Mouse (Mus musculus) forebrain, embryonic 16.5 days (tissue): ENCODE results near the gene Mrpl38. TPM values are rescaled to one million over a fixed set of nuclear protein-coding genes. Genes with fewer than 3 reads are reported as not detected.
"Not testable (repeated sequence)": the region's sequence is repeated elsewhere in the genome, so short reads cannot be mapped to it uniquely, and the experiment has no call there.

Source experiments
- ATAC-seq: fragments of 200-750 bp; cut with Nextera tagmentation; 2 replicates; pipeline ENCODE4 v1.8.0; 2017; ENCODE audit warnings: mild to moderate bottlenecking, moderate library complexity
- H3K27ac ChIP-seq: fragments of 300-500 bp; sonication (generic); 2 replicates; pipeline ENCODE4 v1.5.1; 2014; ENCODE audit warnings: low read length, control low read depth
- H3K27me3 ChIP-seq: fragments of 300-500 bp; sonication (generic); replicated peaks from 2 replicates; pipeline ENCODE4 v1.6.1; 2014; ENCODE audit warnings: low read length; ENCODE audit not compliant: control insufficient read depth, insufficient read depth
- H3K36me3 ChIP-seq: fragments of 300-500 bp; sonication (generic); 2 replicates; pipeline ENCODE4 v1.6.1; 2014; ENCODE audit not compliant: control insufficient read depth, insufficient read depth
- H3K4me1 ChIP-seq: fragments of 300-500 bp; sonication (generic); replicated peaks from 2 replicates; pipeline ENCODE4 v1.6.1; 2014; ENCODE audit warnings: low read length; ENCODE audit not compliant: control insufficient read depth, insufficient read depth
- H3K4me2 ChIP-seq: fragments of 300-500 bp; sonication (generic); 2 replicates; pipeline ENCODE4 v1.6.1; 2014; ENCODE audit warnings: mild to moderate bottlenecking, low read length, control low read depth
- H3K4me3 ChIP-seq: fragments of 300-500 bp; sonication (generic); replicated peaks from 2 replicates; pipeline ENCODE4 v1.5.1; 2014; ENCODE audit warnings: mild to moderate bottlenecking, low read length, control low read depth
- H3K9ac ChIP-seq: fragments of 300-500 bp; sonication (generic); replicated peaks from 2 replicates; pipeline ENCODE4 v1.6.1; 2014; ENCODE audit warnings: low read depth, low read length, control low read depth
- H3K9me3 ChIP-seq: fragments of 300-500 bp; sonication (generic); 2 replicates; pipeline ENCODE4 v1.6.1; 2016; ENCODE audit warnings: low read length; ENCODE audit not compliant: control insufficient read depth
- WGBS: fragments of 180-500 bp; shearing (Covaris S2); extraction: QIAGEN DNeasy Blood & Tissue Kit; methylation state at CpG from one replicate; pipeline ENCODE4 v1.1.7; 2014; 5-methylcytosine and 5-hydroxymethylcytosine counted together
- polyA plus RNA-seq: library from polyadenylated mRNA; unstranded; fragments of >200 nt; fragmentation: Nextera tagmentation; extraction: Ambion mirVana; gene quantifications from 2 replicates; pipeline ENCODE4 v1.2.1, GENCODE M21; 2015

Mrpl38 gene
- polyA plus RNA-seq, 1 experiment from 2014 or later: 75.2 TPM

DNA sequence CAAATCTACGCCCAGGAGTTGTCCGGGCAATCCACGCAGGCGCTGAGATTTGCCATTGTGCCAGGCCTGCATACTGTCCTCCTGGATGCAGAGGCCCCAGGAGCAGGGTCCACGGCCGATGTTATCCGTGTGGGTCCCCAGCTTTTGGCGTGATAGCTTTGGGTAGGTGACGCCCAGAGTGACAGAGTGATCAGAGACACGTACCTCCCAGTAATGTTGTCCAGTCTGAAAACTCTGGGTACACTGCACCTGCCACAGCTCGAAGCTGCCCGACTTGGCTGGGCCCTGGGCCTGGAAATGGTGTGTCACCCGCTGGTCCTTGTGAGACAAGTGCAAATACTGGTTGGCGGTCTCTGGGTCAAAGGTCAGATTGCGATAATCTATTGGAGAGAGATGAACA, 12.4 kb downstream of the Mrpl38 start:
- 94% methylated on average over 15 of the region's 15 CpGs for WGBS
- no peak for ATAC-seq

DNA sequence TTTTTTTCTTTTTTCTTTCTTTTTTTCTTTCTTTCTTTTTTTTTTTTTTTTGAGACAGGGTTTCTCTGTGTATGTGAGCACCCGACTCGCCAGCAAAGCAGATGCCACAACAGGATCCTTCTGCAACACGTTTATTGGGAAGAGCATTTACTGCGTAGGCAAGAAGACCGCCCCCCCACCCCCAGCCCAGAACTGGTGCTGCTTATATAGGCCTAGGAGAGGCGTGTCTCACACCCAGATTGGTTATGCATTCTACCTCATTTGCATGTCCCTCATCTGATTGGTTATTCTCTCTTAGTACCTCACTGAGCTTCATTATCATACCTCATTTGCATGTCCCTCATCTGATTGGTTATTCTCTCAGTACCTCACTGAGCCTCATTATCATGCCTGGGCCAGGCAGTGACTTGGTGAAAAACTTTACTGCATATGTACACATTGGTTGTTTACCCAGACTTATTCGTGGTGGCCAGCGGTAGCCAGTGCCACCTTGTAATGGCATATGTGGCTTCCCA, 16.9 kb downstream of the Mrpl38 start:
- not testable (repeated sequence) for H3K4me2 ChIP-seq, ATAC-seq, H3K36me3 ChIP-seq, H3K9ac ChIP-seq, H3K27me3 ChIP-seq, H3K4me1 ChIP-seq, H3K9me3 ChIP-seq, H3K4me3 ChIP-seq, H3K27ac ChIP-seq
- WGBS: 89% methylated on average over 8 of the region's 8 CpGs

More for the DNA sequence above, 12.4 kb downstream of the Mrpl38 start:
- Histone ChIP-seq H3K4me3 (no peak overlapping the region), H3K36me3 (no peaks in the 10 kb centered on the region), H3K4me2 (no peak overlapping the region), H3K4me1 (peaks cover 21% of the 10 kb centered on the region), H3K9me3 (no peaks in the 10 kb centered on the region), H3K27me3 (no peaks in the 10 kb centered on the region), H3K27ac (no peak overlapping the region), H3K9ac (no peak overlapping the region)

DNA sequence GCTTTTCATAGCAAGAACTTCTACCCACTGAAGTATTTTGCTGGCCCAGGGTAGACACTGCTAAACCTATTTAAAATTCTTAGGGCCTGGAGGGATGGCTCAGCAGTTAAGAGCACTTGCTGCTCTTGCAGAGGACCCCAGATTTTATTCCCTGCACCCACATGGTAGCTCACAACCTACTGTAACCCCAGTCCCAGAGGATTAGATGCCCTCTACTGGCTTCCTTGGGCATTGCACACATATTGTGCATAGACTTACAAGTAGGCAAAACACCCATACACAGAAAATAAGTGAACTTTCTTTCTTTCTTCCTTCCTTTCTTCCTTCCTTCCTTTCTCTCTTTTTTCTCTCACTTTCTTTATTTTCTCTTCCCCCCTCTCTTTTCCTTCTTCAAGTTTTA, 20.8 kb downstream of the Mrpl38 start:
- Histone ChIP-seq H3K9me3 (no peaks in the 10 kb centered on the region), H3K27ac (no peak overlapping the region), H3K4me1 (no peaks in the 10 kb centered on the region), H3K9ac (no peak overlapping the region), H3K4me2 (no peak overlapping the region), H3K4me3 (no peak overlapping the region), H3K27me3 (no peaks in the 10 kb centered on the region), H3K36me3 (no peaks in the 10 kb centered on the region)
- ATAC-seq: no peak

GRCm38 (mm10) chr11:116117241-116117640, 21.4 kb downstream of the Mrpl38 start:
- H3K27me3 ChIP-seq: no peaks in the 10 kb centered on the region
- no peak overlapping the region for H3K27ac ChIP-seq
- no peaks in the 10 kb centered on the region for H3K36me3 ChIP-seq
- H3K9me3 ChIP-seq: no peaks in the 10 kb centered on the region
- no peak overlapping the region for H3K4me3 ChIP-seq
- no peak overlapping the region for H3K9ac ChIP-seq
- no peak for ATAC-seq
- no peak overlapping the region for H3K4me2 ChIP-seq
- H3K4me1 ChIP-seq: no peaks in the 10 kb centered on the region
- 72% methylated on average over 12 of the region's 12 CpGs for WGBS

DNA sequence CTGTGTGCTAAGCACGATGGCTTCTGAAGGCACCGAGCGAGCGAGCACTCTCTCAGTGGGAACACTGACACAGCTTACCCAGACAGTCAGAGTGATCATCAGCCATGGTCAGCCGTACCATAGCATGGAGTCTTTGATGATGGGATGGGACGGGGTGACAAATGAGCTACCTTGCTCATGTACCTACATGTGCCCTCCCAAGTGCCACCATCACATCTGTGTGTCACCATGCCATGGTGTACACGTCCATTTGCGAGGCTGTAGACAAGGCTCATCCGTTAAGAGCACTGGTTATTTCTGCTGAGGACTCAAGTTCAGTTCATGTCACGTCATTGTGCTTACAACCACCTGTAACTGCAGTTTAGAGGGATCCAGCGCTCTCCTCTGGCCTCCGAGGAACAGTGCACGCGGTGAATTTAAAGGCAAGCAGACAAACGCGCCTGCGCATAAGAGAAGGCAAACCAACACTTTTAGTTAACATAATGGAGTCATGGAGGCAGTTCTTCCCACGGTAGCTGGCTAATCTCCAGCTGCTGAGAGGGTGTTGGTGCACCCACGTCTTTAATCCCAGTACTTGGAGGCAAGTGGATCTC, 27.0 kb downstream of the Mrpl38 start:
- Histone ChIP-seq H3K4me1 (peaks cover 29% of the 10 kb centered on the region), H3K9me3 (no peaks in the 10 kb centered on the region), H3K9ac (no peak overlapping the region), H3K27ac (no peak overlapping the region), H3K4me3 (no peak overlapping the region), H3K36me3 (no peaks in the 10 kb centered on the region), H3K27me3 (peaks cover 42% of the 10 kb centered on the region), H3K4me2 (no peak overlapping the region)
- 83% methylated on average over 19 of the region's 19 CpGs for WGBS
- ATAC-seq: no peak

DNA sequence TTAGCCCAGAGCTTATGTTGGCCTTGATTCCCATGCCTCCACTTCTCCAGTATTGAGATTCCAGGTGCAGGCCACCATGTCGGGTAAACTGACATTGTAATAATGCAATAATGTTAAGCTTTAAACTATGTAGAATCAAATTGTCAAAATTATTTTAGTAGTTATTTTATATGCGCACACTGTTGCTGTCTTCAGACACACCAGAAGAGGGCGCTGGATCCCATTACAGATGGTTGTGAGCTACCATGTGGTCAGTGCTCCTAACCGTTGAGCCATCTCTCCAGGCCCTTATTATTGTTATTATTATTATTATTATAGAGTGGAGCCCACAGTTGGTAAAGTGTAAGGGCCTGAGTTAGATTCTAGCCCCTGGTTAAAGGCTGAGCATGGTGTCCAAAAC, 27.6 kb downstream of the Mrpl38 start:
- no peak for ATAC-seq

GRCm38 (mm10) chr11:116110540-116110939, 28.1 kb downstream of the Mrpl38 start:
- no peaks in the 10 kb centered on the region for H3K36me3 ChIP-seq
- H3K9me3 ChIP-seq: no peaks in the 10 kb centered on the region
- H3K9ac ChIP-seq: peak overlapping the region; percentile 38; the same call in 1 of the 2 replicates
- H3K4me3 ChIP-seq: peak overlapping the region; percentile 39
- WGBS: 33% methylated on average over 10 of the region's 10 CpGs
- peak overlapping the region; percentile 50 for H3K4me2 ChIP-seq
- peaks cover 53% of the 10 kb centered on the region for H3K27me3 ChIP-seq
- no peak for ATAC-seq
- peaks cover 35% of the 10 kb centered on the region for H3K4me1 ChIP-seq
- no peak overlapping the region for H3K27ac ChIP-seq

More for the DNA sequence above, 27.6 kb downstream of the Mrpl38 start:
- Histone ChIP-seq H3K27ac (no peak overlapping the region), H3K9me3 (no peaks in the 10 kb centered on the region), H3K36me3 (no peaks in the 10 kb centered on the region), H3K9ac (no peak overlapping the region), H3K27me3 (peaks cover 47% of the 10 kb centered on the region), H3K4me3 (no peak overlapping the region), H3K4me1 (peaks cover 35% of the 10 kb centered on the region), H3K4me2 (no peak overlapping the region)
- WGBS: 81% methylated on average over 4 of the region's 4 CpGs

DNA sequence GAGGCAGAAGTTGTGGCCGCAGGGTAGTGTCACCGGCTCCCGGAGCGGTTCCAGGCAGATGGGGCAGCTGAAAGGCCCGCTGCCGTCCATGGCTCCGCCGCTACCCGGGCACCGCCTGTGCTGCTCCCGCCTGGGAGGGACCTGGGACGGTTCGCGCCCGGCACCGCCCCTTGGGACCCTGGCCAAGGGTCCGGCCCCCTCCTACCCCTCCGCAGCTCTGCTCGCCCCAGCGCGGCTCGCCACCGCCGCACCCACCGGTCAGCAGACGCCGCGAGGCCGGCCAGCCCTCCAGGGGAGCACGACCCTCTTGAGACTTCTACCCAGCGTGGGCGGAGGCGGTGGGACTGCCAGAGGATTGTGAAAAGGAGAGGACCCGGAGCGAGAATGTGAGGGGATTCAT, 28.5 kb downstream of the Mrpl38 start:
- under 1% methylated on average over 31 of the region's 35 CpGs for WGBS
- peak overlapping the region; percentile 38 for H3K9ac ChIP-seq
- peaks cover 35% of the 10 kb centered on the region for H3K4me1 ChIP-seq
- H3K36me3 ChIP-seq: no peaks in the 10 kb centered on the region
- ATAC-seq: peak; percentile 40; the same call in 1 of the 2 replicates
- H3K9me3 ChIP-seq: no peaks in the 10 kb centered on the region
- H3K4me2 ChIP-seq: peak overlapping the region; percentile 50
- H3K27ac ChIP-seq: no peak overlapping the region
- H3K27me3 ChIP-seq: peaks cover 54% of the 10 kb centered on the region
- peak overlapping the region; percentile 39 for H3K4me3 ChIP-seq

- peak overlapping the region; percentile 50 for H3K4me2 ChIP-seq
- 1% methylated on average over 69 of the region's 70 CpGs for WGBS
- H3K4me3 ChIP-seq: peak overlapping the region; percentile 39
- no peak overlapping the region for H3K27ac ChIP-seq
- no peaks in the 10 kb centered on the region for H3K36me3 ChIP-seq
- H3K4me1 ChIP-seq: peaks cover 35% of the 10 kb centered on the region
- H3K27me3 ChIP-seq: peaks cover 54% of the 10 kb centered on the region
- no peaks in the 10 kb centered on the region for H3K9me3 ChIP-seq
- no peak for ATAC-seq
- H3K9ac ChIP-seq: peak overlapping the region; percentile 38
Measured at GRCm38 (mm10) chr11:116109441-116110081, 29.1 kb downstream of the Mrpl38 start.
